Mouse (Mus musculus) lung, postnatal 0 days (tissue): Measurements from ENCODE around the gene Pole2.

ENCODE experiments used
- CTCF ChIP-seq: IDR thresholded peaks from 2 replicates; pipeline ENCODE4 v1.5.1; 2016; ENCODE audit warnings: antibody characterized with exemption, mild to moderate bottlenecking
- EP300 ChIP-seq: IDR thresholded peaks from 2 replicates; pipeline ENCODE4 v1.6.1; 2016; ENCODE audit warnings: antibody characterized with exemption, mild to moderate bottlenecking, control low read depth

DNA sequence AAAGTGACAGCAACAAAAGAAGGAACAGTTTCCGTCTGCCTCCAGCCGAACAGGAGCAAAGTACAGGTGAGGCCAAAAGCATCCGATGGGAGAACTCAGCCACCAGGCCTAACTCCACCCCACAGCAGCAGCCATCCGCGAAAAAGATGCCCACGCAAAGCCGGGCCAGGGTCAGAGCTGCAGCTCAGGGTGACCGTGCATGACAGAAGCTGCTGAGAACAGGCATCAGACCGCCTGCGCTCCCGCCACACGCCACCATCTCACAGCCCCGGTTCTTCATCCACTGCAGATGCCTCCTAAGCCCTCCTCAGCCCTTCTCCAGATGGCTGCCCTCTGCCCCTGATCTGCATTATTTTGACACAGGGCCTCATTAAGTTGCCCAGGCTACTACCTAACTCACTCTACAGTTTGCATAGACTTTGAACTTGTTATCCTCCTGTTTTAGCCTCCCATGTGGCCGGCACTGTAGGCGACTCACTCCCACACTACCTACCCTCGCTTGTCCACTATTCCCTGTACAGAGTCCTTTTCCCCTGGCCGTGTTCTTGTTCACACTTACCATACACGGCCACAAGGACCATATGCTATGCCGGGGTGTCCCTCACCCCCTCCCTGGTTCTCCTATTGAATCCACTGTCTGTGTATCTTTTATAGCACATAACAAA lies 7.2 kb downstream of the Pole2 start:
- TF ChIP-seq CTCF (no peak), EP300 (no peak)
